Mouse (Mus musculus): Measurements from ENCODE around the gene Btbd9. TPM values are rescaled to one million over a fixed set of nuclear protein-coding genes. Genes with fewer than 3 reads are reported as not detected.
"Not testable (repeated sequence)": the region's sequence is repeated elsewhere in the genome, so short reads cannot be mapped to it uniquely, and the experiment has no call there.

Gene Btbd9
- polyA plus RNA-seq, 2 experiments, result 18.3 to 46.9 TPM

DNA sequence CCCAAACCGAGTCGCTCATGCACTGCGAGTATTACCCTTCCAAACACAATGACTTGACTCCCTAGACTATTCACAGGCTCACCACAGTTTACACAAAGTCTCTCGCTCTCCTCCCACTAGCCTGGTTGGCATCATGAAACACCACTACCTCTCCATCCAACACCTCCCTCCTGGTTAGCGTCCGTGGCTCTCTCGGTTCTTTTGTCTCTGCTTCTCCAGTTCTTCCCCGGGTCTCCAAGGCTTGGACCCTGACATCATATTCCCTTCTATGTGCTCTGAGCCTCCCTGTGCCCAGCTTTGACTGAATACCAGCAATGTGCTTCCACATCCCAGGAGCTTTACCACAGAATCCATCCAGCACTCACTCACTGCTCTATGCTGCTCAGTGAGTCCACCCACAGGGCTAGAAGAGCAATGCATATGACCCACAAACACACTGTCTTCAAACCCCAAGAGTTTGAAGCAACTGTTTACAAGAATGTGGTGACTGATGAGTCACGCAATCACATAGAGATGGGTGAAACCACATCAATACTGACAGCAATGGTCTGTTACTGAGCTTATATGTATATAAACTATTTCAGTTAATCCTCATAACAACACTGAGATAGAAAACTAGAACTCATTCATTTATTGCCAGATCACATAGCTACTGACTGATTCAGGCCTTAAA lies 53.7 kb downstream of the Btbd9 start:
- WGBS, result 96% methylated on average over 9 of the region's 9 CpGs
- TF ChIP-seq POLR2A (IDR thresholded peaks at IDR 0.05; ENCODE audit: borderline replicate concordance, extremely low read depth, insufficient read depth, insufficient read length), result no peak
- no peak overlapping the region for H3K4me2 ChIP-seq (replicated peaks; ENCODE audit: low read depth, low read length, severe bottlenecking)
- H3K4me1 ChIP-seq (ENCODE audit: control insufficient read depth, insufficient read depth, low read length), result peaks cover 5% of the 10 kb centered on the region; the same call in 1 of the 2 replicates
- no peaks in the 10 kb centered on the region for H3K27me3 ChIP-seq (ENCODE audit: control insufficient read depth, insufficient read depth, low read length)
- ATAC-seq (ENCODE audit: low FRiP score, low read depth), result no peak
- no peak for DNase-seq (ENCODE audit: low spot score)
- no peak overlapping the region for H3K9ac ChIP-seq (ENCODE audit: low read depth, low read length, severe bottlenecking)
- no peaks in the 10 kb centered on the region for H3K36me3 ChIP-seq (ENCODE audit: control insufficient read depth, insufficient read depth, low read length)
- H3K27ac ChIP-seq (replicated peaks; ENCODE audit: low read depth, low read length), result no peak overlapping the region
- no peaks in the 10 kb centered on the region for H3K9me3 ChIP-seq (ENCODE audit: control insufficient read depth, low read length)
- H3K4me3 ChIP-seq (replicated peaks; ENCODE audit: low read length), result no peak overlapping the region

DNA sequence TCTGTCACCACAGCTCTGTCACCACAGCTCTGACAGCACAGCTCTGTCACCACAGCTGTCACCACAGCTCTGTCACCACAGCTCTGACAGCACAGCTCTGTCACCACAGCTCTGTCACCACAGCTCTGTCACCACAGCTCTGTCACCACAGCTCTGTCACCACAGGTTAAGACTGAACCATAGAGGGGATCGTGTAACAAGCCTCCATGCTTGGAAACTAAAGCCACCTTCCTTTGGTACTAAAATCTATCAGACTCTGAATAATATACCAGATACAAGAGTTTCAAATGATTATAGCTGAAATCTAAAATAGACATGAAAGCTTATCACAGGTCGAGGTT lies 57.1 kb downstream of the Btbd9 start:
- H3K27me3 ChIP-seq (ENCODE audit: control insufficient read depth, insufficient read depth, low read length); H3K9me3 ChIP-seq (ENCODE audit: control insufficient read depth, low read length); H3K4me1 ChIP-seq (ENCODE audit: control insufficient read depth, insufficient read depth, low read length); ATAC-seq (ENCODE audit: low FRiP score, low read depth); H3K4me2 ChIP-seq (replicated peaks; ENCODE audit: low read depth, low read length, severe bottlenecking); H3K27ac ChIP-seq (replicated peaks; ENCODE audit: low read depth, low read length); H3K9ac ChIP-seq (ENCODE audit: low read depth, low read length, severe bottlenecking); H3K36me3 ChIP-seq (ENCODE audit: control insufficient read depth, insufficient read depth, low read length); DNase-seq (ENCODE audit: low spot score); H3K4me3 ChIP-seq (replicated peaks; ENCODE audit: low read length): not testable (repeated sequence)
- 79% methylated on average over 2 of the region's 2 CpGs for WGBS

DNA sequence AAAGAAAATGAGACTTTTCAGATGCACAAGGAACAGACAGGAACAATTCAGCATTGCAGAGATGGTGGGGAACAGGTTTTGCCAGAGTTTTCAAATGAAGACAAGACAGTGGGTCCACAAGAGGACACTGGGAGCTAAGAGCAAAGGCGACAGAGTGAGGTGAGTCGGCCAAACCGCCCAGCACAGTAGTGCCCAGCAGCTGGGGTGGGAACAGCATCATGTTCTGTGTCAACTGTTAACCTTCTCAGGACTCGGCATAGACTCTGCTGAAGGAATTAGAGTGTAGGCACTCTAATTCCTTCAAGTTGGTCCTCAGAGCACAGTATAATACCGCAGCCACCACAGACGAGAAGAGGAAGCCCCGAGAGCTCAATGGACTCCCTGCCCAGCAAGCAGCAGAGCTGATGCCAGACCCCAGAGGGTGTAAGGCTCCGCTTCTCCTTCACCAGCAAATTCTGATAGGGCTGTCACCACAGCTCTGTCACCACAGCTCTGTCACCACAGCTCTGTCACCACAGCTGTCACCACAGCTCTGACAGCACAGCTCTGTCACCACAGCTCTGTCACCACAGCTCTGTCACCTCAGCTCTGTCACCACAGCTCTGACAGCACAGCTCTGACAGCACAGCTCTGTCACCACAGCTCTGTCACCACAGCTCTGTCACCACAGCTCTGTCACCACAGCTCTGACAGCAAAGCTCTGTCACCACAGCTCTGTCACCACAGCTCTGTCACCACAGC lies 57.7 kb downstream of the Btbd9 start:
- 79% methylated on average over 8 of the region's 8 CpGs for WGBS

DNA sequence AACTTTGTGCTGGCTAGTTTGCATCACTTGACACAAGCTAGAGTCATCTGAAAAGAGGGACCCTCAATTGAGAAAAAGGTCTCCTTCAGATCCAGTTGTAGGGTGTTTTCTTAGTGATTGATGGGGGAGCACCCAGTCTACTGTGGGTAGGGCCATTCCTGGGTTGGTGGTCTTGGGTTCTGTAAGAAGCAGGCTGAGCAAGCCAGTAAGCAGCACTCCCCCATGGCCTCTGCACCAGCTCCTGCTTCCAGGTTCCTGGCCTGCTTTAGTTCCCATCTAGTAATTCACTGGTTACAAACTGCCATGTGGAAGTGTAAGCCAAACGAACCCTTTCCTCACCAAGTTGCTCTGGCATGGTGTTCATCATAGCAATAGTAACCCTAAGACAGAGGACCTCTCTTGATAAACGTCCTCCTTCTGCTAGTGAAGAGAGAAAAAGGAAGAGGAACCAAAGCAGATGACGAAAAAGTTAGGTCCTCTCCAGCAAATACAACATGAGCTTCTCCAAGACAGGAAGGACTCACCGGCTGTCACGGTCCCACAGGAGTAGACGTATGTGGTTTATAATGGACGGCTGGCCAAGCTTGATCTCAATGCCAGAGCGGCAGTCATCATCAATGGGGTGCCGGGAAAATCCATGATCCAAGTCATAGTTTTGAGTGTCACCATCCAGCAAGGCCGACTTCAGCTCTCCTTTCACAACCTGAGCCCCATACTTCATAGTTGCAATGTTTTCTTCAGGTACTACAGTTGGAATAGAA lies 59.5 kb downstream of the Btbd9 start:
- 90% methylated on average over 10 of the region's 10 CpGs for WGBS
- no peak for DNase-seq (ENCODE audit: low spot score)
- Histone ChIP-seq H3K4me3 (replicated peaks; ENCODE audit: low read length) (no peak overlapping the region), H3K27ac (replicated peaks; ENCODE audit: low read depth, low read length) (no peak overlapping the region), H3K9me3 (ENCODE audit: control insufficient read depth, low read length) (no peaks in the 10 kb centered on the region), H3K4me2 (replicated peaks; ENCODE audit: low read depth, low read length, severe bottlenecking) (no peak overlapping the region), H3K9ac (ENCODE audit: low read depth, low read length, severe bottlenecking) (no peak overlapping the region), H3K36me3 (ENCODE audit: control insufficient read depth, insufficient read depth, low read length) (0 out of 2 replicates have a peak, but pooled peaks cover 4% of the 10 kb centered on the region), H3K27me3 (ENCODE audit: control insufficient read depth, insufficient read depth, low read length) (no peaks in the 10 kb centered on the region), H3K4me1 (ENCODE audit: control insufficient read depth, insufficient read depth, low read length) (no peaks in the 10 kb centered on the region)
- TF ChIP-seq POLR2A (IDR thresholded peaks at IDR 0.05; ENCODE audit: borderline replicate concordance, extremely low read depth, insufficient read depth, insufficient read length), result no peak
- ATAC-seq (ENCODE audit: low FRiP score, low read depth), result no peak

More for the DNA sequence above, 57.7 kb downstream of the Btbd9 start:
- ATAC-seq (ENCODE audit: low FRiP score, low read depth), result no peak
- Histone ChIP-seq H3K27ac (replicated peaks; ENCODE audit: low read depth, low read length) (no peak overlapping the region), H3K27me3 (ENCODE audit: control insufficient read depth, insufficient read depth, low read length) (no peaks in the 10 kb centered on the region), H3K9ac (ENCODE audit: low read depth, low read length, severe bottlenecking) (no peak overlapping the region), H3K36me3 (ENCODE audit: control insufficient read depth, insufficient read depth, low read length) (0 out of 2 replicates have a peak, but pooled peaks cover 4% of the 10 kb centered on the region), H3K4me2 (replicated peaks; ENCODE audit: low read depth, low read length, severe bottlenecking) (no peak overlapping the region), H3K4me3 (replicated peaks; ENCODE audit: low read length) (no peak overlapping the region), H3K4me1 (ENCODE audit: control insufficient read depth, insufficient read depth, low read length) (no peaks in the 10 kb centered on the region), H3K9me3 (ENCODE audit: control insufficient read depth, low read length) (no peaks in the 10 kb centered on the region)
- DNase-seq (ENCODE audit: low spot score), result no peak
- no peak for TF ChIP-seq POLR2A (IDR thresholded peaks at IDR 0.05; ENCODE audit: borderline replicate concordance, extremely low read depth, insufficient read depth, insufficient read length)

DNA sequence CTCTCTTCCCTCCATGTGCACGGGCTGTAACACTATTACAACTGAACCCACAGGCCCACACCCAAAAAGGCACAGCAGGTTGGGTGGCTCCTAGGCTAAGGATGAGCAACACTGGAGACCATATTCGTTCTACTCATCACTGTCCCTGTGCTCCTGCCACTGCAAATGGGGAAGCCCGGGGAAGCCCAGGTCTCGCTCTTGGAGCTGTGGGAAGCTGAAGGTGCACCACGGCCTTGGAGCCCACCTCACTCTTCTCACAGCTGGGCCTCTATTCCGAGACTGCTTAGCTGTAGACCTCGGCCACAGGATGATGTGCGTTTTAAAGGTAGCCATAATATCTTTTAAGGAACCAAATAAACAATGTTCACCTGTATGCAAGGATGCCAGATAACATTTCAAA lies 60.9 kb downstream of the Btbd9 start:
- WGBS, result 89% methylated on average over 8 of the region's 8 CpGs
- no peak overlapping the region for H3K4me2 ChIP-seq (replicated peaks; ENCODE audit: low read depth, low read length, severe bottlenecking)
- no peak for ATAC-seq (ENCODE audit: low FRiP score, low read depth)

More for the DNA sequence above, 60.9 kb downstream of the Btbd9 start:
- no peak for DNase-seq (ENCODE audit: low spot score)
- no peak for TF ChIP-seq POLR2A (IDR thresholded peaks at IDR 0.05; ENCODE audit: borderline replicate concordance, extremely low read depth, insufficient read depth, insufficient read length)
- H3K4me3 ChIP-seq (replicated peaks; ENCODE audit: low read length), result no peak overlapping the region
- H3K9me3 ChIP-seq (ENCODE audit: control insufficient read depth, low read length), result no peaks in the 10 kb centered on the region
- H3K36me3 ChIP-seq (ENCODE audit: control insufficient read depth, insufficient read depth, low read length), result 0 out of 2 replicates have a peak, but pooled peaks cover 4% of the 10 kb centered on the region
- H3K27ac ChIP-seq (replicated peaks; ENCODE audit: low read depth, low read length), result no peak overlapping the region
- no peak overlapping the region for H3K9ac ChIP-seq (ENCODE audit: low read depth, low read length, severe bottlenecking)
- H3K27me3 ChIP-seq (ENCODE audit: control insufficient read depth, insufficient read depth, low read length), result no peaks in the 10 kb centered on the region
- H3K4me1 ChIP-seq (ENCODE audit: control insufficient read depth, insufficient read depth, low read length), result no peaks in the 10 kb centered on the region

All from limb, embryonic 14.5 days (tissue).